18 mouse cellular contexts compared by ENCODE assay signal in the genomic region with DNA sequence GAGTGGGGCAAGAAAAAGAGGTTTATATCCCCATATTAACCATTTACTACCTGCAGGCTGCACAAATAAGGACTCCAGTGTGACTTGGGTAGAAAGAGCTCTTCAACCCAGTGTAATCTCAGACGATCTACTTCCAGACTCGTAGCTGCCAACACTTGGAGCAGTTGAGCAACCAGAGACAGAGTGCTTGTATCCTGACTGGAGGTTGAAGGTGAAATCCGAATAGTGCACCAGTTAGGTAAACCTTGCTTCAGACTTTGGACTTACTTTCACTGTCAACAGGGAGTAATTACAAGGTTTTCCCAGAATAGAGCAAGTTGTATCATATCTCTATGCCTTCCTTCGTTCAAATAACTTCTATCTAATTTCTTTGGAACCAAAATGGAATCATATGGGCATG.
"Had no signal": no experiment of that assay in that cellular context is flagged by ENCODE, and none has a peak within 500 bp of the region (broad histone marks: within the 10 kb centered on the region; RNA-seq: fewer than 3 reads in every experiment).

No protein-coding gene starts in this region.

- H3K4me1 ChIP-seq: kidney, embryonic 15.5 days; limb, embryonic 12.5 days; limb, embryonic 15.5 days; neural tube, embryonic 12.5 days; stomach, embryonic 15.5 days had no signal

- H3K4me3 ChIP-seq: kidney, embryonic 15.5 days; limb, embryonic 12.5 days; limb, embryonic 15.5 days; neural tube, embryonic 12.5 days; neural tube, embryonic 15.5 days; stomach, embryonic 15.5 days had no signal

- H3K27me3 ChIP-seq: kidney, embryonic 15.5 days; limb, embryonic 12.5 days; limb, embryonic 15.5 days; neural tube, embryonic 12.5 days; neural tube, embryonic 15.5 days; stomach, embryonic 15.5 days had no signal

- H3K9ac ChIP-seq: kidney, embryonic 15.5 days; limb, embryonic 12.5 days; limb, embryonic 15.5 days; neural tube, embryonic 12.5 days; neural tube, embryonic 15.5 days; stomach, embryonic 15.5 days had no signal

- DNase-seq: kidney, postnatal 14 days; kidney, postnatal 4 days; left cerebral cortex, postnatal 4 days; lung, adult 2 months; lung, postnatal 14 days; lung, postnatal 4 days; midbrain, embryonic 14.5 days; right cerebral cortex, adult 18-20 months; right cerebral cortex, postnatal 25 days; spleen, adult 18-20 months; thymus, postnatal 25 days had no signal

- H3K4me2 ChIP-seq: kidney, embryonic 15.5 days; limb, embryonic 12.5 days; limb, embryonic 15.5 days; midbrain, embryonic 11.5 days; neural tube, embryonic 12.5 days; neural tube, embryonic 15.5 days; stomach, embryonic 15.5 days had no signal

- H3K9me3 ChIP-seq: kidney, embryonic 15.5 days; limb, embryonic 12.5 days; limb, embryonic 15.5 days; neural tube, embryonic 12.5 days; neural tube, embryonic 15.5 days; stomach, embryonic 15.5 days had no signal

- H3K36me3 ChIP-seq: kidney, embryonic 15.5 days; limb, embryonic 12.5 days; limb, embryonic 15.5 days; neural tube, embryonic 12.5 days; neural tube, embryonic 15.5 days; stomach, embryonic 15.5 days had no signal

- H3K27ac ChIP-seq: kidney, embryonic 15.5 days; limb, embryonic 12.5 days; limb, embryonic 15.5 days; neural tube, embryonic 12.5 days; neural tube, embryonic 15.5 days; stomach, embryonic 15.5 days had no signal
